Mouse (Mus musculus) olfactory bulb, adult 2 months (tissue): ENCODE measurements around the gene Camsap3. TPM values are rescaled to one million over a fixed set of nuclear protein-coding genes. Genes with fewer than 3 reads are reported as not detected.

ENCODE experiments used
- H3K27ac ChIP-seq: fragments of 200-500 bp; 2 replicates; pipeline ENCODE4 v1.5.1; 2012; ENCODE audit warnings: low read depth, low read length; ENCODE audit not compliant: insufficient read depth
- H3K4me1 ChIP-seq: fragments of 200-500 bp; 2 replicates; pipeline ENCODE4 v1.6.1; 2012; ENCODE audit warnings: low read length; ENCODE audit not compliant: control insufficient read depth, insufficient read depth
- H3K4me3 ChIP-seq: fragments of 200-500 bp; 2 replicates; pipeline ENCODE4 v1.5.1; 2012; ENCODE audit warnings: mild to moderate bottlenecking, low read depth, low read length, moderate library complexity; ENCODE audit not compliant: insufficient read depth
- CTCF ChIP-seq: fragments of 200-500 bp; IDR thresholded peaks from 2 replicates; pipeline ENCODE4 v1.5.1; 2012; ENCODE audit warnings: low read depth, mild to moderate bottlenecking, low read length, moderate library complexity; ENCODE audit not compliant: insufficient read depth
- POLR2A ChIP-seq: fragments of 200-500 bp; IDR thresholded peaks from 2 replicates; pipeline ENCODE4 v1.6.1; 2012; ENCODE audit warnings: mild to moderate bottlenecking, low read depth, low read length, moderate library complexity; ENCODE audit not compliant: insufficient read depth
- WGBS: fragments of 180-500 bp; shearing (Covaris S2); methylation state at CpG from one replicate; pipeline ENCODE4 v1.1.7; 2018; 5-methylcytosine and 5-hydroxymethylcytosine counted together
- polyA plus RNA-seq: library from polyadenylated mRNA; stranded (reverse); fragments of >200 nt; gene quantifications from 2 replicates; pipeline ENCODE4 v1.2.4, GENCODE M21; 2012; ENCODE audit warnings: low replicate concordance; ENCODE audit not compliant: missing spikeins, insufficient read depth, insufficient read length

Gene Camsap3
- not detected in 2 replicates for polyA plus RNA-seq

DNA sequence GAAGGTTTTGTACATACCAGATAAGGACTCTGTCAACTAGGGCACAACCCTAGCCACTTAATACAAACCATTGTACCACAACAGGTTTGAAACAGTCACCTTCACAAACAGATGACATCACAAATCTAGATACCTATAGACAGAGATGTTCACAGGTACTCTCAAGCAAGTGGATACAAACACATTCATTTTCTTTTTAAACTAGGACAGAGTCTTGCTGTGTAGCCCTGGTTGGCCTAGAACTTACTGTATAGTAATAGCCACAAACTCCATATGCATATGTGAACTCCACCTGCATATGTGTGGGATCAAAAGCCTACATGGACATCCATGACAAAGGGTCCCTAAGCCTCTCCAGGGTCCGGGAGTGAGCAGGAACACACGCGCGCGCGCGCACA, at the start of gene Camsap3:
TSS of gene Camsap3 (plus strand) at position 301 of the 398 bp plus-strand sequence.
- Histone ChIP-seq H3K4me1 (no peaks in the 10 kb centered on the region), H3K27ac (peak within 1 kb of the TSS; percentile 7; the same call in 1 of the 2 replicates), H3K4me3 (peak within 1 kb of the TSS; percentile 75)
- 2% methylated on average over 7 of the region's 7 CpGs for WGBS
- TF ChIP-seq POLR2A (no peak), CTCF (no peak)

DNA sequence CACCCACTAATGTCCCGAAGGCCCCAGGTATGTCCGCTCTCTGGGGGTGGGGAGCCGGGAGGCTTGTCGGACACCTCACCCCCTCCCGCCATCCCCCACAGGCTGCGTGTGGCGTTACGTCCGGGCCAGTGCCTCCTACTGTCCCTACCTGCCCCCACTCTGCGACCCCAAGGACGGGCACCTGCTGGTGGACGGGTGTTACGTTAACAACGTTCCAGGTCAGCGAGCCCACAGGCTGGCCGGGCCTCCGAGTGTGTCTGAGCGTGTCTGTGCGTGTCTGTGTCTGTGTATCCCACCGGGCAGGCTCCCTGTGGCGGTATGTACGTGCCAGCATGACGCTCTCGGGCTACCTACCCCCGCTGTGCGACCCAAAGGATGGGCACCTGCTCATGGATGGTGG, 49.4 kb upstream of the Camsap3 start:
- WGBS = 96% methylated on average over 26 of the region's 26 CpGs
- Histone ChIP-seq H3K27ac (no peak overlapping the region), H3K4me1 (no peaks in the 10 kb centered on the region), H3K4me3 (no peak overlapping the region)
- TF ChIP-seq CTCF (no peak), POLR2A (no peak)

DNA sequence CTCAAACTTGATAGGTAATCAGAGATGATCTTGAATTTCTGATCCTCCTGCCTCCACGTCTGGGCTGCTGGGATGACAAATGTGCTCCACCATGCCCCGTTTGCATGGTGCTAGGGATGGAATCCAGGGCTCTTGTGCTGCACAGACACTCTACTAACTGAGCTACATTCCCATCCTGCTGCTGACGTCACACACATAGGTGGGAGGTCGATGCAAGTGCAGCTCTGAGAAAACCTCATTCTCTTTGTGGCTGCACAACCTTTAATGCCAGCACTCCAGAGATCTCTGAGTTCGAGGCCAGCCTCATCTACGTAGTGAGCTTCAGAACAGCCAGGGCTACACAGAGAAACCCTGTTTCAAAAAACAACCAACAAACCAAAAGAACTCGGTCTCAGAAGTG, 47.9 kb upstream of the Camsap3 start:
- Histone ChIP-seq H3K4me3 (no peak overlapping the region), H3K27ac (no peak overlapping the region), H3K4me1 (no peaks in the 10 kb centered on the region)
- 89% methylated on average over 7 of the region's 7 CpGs for WGBS
- TF ChIP-seq CTCF = no peak
- no peak for TF ChIP-seq POLR2A

DNA sequence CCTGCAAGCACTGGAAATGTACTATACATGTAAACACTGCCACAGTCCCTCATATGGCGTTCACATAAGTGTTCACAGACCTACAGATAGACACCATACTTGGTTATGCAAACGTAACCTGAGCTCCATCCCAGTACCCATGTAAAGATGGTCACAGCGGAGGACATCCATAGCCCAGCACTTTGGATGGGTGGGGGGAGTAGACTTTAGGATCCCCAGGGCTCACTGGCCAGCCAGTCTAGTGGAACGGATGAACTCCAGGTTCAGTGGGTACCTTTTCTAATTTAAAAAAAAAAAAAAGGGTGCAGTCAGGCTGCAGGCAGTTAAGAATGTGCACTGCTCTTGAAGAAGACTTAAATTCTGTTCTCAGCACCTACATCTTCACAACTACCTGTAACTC, 47.0 kb upstream of the Camsap3 start:
- no peak overlapping the region for H3K4me3 ChIP-seq
- no peaks in the 10 kb centered on the region for H3K4me1 ChIP-seq
- TF ChIP-seq POLR2A (no peak), CTCF (no peak)
- WGBS = 95% methylated on average over 4 of the region's 4 CpGs
- H3K27ac ChIP-seq = no peak overlapping the region

DNA sequence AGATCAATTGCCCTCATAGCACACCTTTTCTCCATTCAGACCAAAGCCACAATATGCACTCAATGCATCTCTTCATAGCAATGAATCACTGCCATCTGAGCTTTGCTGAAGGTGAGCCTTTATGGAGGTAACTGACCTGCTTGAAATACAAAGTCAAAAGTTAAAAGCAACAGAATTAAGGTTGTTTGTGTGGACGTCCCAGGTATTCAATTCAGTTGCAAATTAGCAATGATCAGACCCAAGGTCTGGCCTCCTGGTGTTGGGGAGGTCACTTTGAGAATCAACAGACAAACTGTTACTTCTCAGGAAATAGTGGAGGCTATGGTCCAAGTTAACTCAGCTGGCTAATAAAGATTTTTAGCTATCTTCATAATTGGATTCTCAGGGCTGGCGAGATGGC, 40.6 kb upstream of the Camsap3 start:
- H3K4me3 ChIP-seq = no peak overlapping the region
- WGBS = 92% methylated on average over 2 of the region's 2 CpGs
- H3K4me1 ChIP-seq = no peaks in the 10 kb centered on the region
- H3K27ac ChIP-seq = no peak overlapping the region
- TF ChIP-seq CTCF = no peak
- no peak for TF ChIP-seq POLR2A

DNA sequence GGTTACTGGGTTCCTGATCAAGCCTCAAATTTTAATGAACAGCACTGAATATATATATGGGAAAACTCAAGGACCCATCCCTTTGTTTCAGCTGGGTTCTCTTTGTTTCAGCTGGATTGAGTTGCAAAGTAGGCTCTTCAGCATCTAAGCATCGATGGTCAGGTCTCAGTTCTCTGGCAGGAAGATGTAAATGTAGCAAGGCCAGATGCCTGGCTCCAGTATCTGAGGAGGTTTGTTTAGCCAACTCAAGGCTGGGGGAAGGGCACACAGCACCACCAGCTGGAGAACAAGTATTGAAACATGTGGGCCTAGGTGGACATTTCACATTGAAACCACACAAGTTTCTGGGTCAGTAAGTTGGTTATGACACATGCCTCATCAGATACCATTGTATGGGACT, 34.9 kb upstream of the Camsap3 start:
- TF ChIP-seq POLR2A (no peak), CTCF (no peak)
- Histone ChIP-seq H3K27ac (no peak overlapping the region), H3K4me1 (no peaks in the 10 kb centered on the region), H3K4me3 (no peak overlapping the region)
- WGBS = 73% methylated on average over 1 of the region's 1 CpGs

DNA sequence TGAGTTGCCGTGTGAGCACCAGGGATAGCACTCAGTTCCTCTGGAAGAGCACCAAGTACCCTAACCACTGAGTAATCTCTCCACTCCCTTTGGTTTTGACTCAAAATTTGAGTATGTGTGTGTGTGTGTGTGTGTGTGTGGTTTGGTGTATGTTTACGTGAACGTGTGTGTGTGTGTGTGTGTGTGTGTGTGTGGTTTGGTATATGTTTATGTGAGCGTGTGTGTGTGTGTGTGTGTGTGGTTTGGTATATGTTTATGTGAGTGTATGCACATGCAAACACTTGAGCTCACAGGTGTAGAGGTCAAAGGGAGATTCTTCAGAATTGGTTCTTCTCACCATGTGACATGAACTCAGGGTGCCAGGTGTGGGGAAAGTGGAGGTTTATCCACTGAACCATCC, 31.0 kb upstream of the Camsap3 start:
- Histone ChIP-seq H3K27ac (no peak overlapping the region), H3K4me1 (no peaks in the 10 kb centered on the region), H3K4me3 (no peak overlapping the region)
- TF ChIP-seq CTCF (no peak), POLR2A (no peak)
- WGBS = 63% methylated on average over 4 of the region's 4 CpGs

DNA sequence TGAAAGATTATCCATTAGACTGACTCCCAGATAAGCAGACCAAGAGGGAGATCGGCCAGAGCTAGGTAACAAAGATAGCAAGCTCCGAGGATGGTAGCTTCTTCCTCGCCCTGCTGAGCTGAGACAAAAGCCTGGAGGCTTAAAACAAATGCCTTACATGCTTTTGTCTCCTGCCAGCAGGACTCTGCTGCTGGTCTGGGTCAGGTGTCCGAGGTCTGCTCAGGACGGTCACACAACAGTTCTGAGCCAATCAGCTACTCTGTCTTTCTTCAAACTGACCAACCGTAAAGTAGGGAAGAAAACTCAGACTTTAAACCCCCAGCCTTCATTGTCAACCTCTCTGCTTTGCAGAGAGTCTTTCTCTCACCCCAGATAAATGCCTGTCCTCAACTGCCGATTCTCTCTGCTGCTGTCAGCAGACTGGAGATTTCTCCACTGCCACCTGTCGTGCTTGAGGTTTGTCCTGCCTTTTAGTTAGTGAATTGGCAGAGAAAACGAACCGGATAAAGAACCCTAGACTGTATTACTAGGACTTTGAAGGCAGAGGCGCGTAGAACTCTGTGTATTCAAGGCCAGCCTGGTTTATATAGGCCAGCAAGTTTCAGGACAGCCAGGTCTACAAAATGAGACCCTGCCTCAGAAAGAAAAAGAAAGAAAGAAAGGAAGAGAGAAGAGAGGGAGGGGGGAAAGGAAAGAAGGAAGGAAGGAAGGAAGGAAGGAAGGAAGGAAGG, 19.3 kb upstream of the Camsap3 start, which contains the start of gene C330021F23Rik:
TSS of gene C330021F23Rik (plus strand) at position 350 of the 731 bp plus-strand sequence.
- H3K4me1 ChIP-seq = no peaks in the 10 kb centered on the region

DNA sequence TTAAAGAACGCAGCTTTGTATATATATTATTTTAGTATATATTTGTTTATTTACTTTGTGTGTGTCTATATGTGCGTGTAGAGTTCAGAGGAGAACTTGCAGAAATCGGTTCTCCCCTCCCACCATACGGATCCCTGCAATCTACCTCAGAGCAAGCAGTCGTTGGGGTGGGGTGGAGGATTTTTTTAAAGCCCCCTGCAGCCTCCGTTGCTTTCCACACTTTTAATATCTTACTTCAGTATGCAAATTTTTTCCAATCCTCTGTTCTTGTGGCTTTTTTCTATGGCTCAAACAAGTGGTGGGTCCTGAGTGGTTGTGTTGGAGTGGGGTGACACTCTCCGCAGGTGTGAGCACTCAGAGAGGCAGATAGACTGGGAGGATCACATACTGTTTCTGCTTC, 18.7 kb upstream of the Camsap3 start:
- H3K4me3 ChIP-seq = no peak overlapping the region
- WGBS = 16% methylated on average over 7 of the region's 7 CpGs
- TF ChIP-seq CTCF = no peak
- no peak for TF ChIP-seq POLR2A
- no peak overlapping the region for H3K27ac ChIP-seq
- no peaks in the 10 kb centered on the region for H3K4me1 ChIP-seq

More for the DNA sequence above, 19.3 kb upstream of the Camsap3 start, which contains the start of gene C330021F23Rik:
- TF ChIP-seq CTCF (no peak), POLR2A (no peak)
- H3K27ac ChIP-seq = no peak within 1 kb of the TSS
- WGBS = 9% methylated on average over 12 of the region's 12 CpGs
- H3K4me3 ChIP-seq = no peak within 1 kb of the TSS

DNA sequence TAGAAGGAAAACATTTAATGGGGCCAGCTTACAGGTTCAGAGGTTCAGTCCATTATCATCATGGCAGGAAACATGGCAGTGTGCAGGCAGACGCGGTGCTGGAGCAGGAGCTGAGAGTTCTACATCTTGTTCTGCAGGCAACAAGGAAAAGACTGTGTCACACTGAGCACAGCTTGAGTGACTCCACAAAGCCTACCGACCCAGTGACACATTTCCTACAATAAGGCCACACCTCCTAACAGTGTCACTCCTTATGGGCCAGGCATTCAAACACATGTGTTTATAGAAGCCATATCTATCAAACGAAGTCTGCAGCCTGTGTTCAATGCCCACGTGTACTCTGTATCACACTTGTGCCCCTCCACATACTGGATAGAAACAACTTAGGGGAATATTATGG, 17.3 kb upstream of the Camsap3 start:
- no peak overlapping the region for H3K27ac ChIP-seq
- no peak overlapping the region for H3K4me3 ChIP-seq
- WGBS = 88% methylated on average over 5 of the region's 5 CpGs
- H3K4me1 ChIP-seq = no peaks in the 10 kb centered on the region
- no peak for TF ChIP-seq CTCF
- TF ChIP-seq POLR2A = no peak
